Mouse (Mus musculus): ENCODE measurements around the gene Slc9a6. TPM values are rescaled to one million over a fixed set of nuclear protein-coding genes. Genes with fewer than 3 reads are reported as not detected.

The Slc9a6 gene
- total and polyA plus RNA-seq, 3 experiments: 5.2 to 7.6 (median 5.3) TPM

DNA sequence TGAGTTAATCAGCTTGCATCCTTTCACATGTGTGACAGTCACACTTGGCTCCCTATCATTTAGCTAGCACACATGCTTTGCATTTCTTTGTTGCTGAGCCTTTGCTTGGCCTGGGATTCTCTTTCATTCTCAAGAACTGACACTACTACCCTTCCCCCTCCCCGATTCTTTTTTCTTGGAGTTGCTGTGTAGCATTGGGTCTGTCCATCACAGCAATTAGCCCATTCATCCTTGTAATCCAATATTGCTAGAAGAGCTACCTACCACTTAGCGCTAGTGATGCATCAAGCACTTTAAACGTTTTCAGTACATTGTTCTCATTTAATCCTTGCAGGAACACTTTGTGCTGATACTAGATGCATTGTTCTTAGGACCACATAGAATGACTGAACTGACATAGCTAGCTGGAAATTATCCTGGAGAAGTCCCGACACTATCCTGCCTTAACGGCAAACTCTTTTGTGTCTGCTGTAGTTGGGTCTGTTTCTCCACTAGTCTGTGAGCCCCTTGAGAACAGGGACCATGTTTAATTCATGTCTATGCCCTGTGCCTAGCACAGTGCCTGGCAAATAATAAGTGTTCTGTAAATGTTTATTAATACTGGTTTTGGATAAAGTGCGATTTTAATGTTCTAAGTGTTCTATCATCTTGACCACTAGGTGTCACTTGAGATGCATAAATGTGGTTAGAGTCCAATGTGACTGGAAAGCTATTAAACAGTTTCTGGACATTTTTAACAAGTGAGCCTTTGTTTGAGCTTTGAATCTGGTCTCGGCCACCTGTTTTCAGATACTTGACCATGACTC, 40.2 kb downstream of the Slc9a6 start:
- H3K9me3 ChIP-seq (replicated peaks; ENCODE audit: low read length): no peaks in the 10 kb centered on the region
- in situ Hi-C loops (cut with MboI; ENCODE audit: low pct_ligation_motif_present, low pct_unique_long_range_greater_than_20kb, low sequenced_read_pairs): no loop called here
- H3K27me3 ChIP-seq (replicated peaks): no peaks in the 10 kb centered on the region
- H3K4me2 ChIP-seq (ENCODE audit: insufficient read depth, low read depth, poor library complexity, severe bottlenecking): no peak overlapping the region
- no peak overlapping the region for H3K27ac ChIP-seq (ENCODE audit: insufficient read depth, low read depth)
- TF ChIP-seq RAD21 (IDR thresholded peaks at IDR 0.05; ENCODE audit: low read depth, low read length) (peak; percentile 62), MXI1 (IDR thresholded peaks at IDR 0.05; ENCODE audit: low read depth, low read length) (no peak), CTCF (conservative IDR thresholded peaks at IDR 0.05 in 1 of 2, IDR thresholded peaks at IDR 0.05 in 1 of 2; ENCODE audit: low read depth in 2 of 2, low read length in 2 of 2) (peak in 1 of 2 experiments; percentile 60; a peak in 2 of 4 replicates), SMC3 (IDR thresholded peaks at IDR 0.05; ENCODE audit: low read depth, low read length) (peak; percentile 43)
- H3K4me3 ChIP-seq (replicated peaks in 1 of 3; ENCODE audit: low read depth in 2 of 3, low read length in 2 of 3, poor library complexity in 1 of 3): no peak overlapping the region
- peak; percentile 21 for DNase-seq (ENCODE audit: extremely low read depth)
- no peaks in the 10 kb centered on the region for H3K36me3 ChIP-seq (replicated peaks in 1 of 2; ENCODE audit: control insufficient read depth in 1 of 2, insufficient read depth in 1 of 2, low read length in 1 of 2)
- no peaks in the 10 kb centered on the region for H3K4me1 ChIP-seq (ENCODE audit: control insufficient read depth in 1 of 2, insufficient read depth in 2 of 2)
- H3K9ac ChIP-seq (ENCODE audit: insufficient read depth, low read depth): no peak overlapping the region
- dilution Hi-C loops (cut with MboI; ENCODE audit: extremely low pct_ligation_motif_present, extremely low pct_unique_long_range_greater_than_20kb, low sequenced_read_pairs): no loop called here
- H3K79me2 ChIP-seq (replicated peaks; ENCODE audit: control insufficient read depth, extremely low read depth, insufficient read depth, poor library complexity, severe bottlenecking): no peaks in the 10 kb centered on the region

DNA sequence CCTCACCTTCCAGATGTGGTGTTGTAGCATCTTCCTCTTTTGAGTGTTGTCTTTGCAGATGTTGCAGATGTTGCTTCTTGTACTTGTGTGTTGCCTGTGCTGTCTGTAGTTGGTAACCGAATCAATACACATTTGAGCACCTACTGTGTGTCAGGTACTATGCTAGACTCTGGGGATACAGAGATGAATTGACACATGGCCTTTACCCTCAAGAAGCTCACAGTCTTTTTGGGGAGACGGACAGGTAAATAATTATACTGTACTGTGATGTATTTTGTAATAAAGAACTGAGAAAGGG, 40.7 kb downstream of the Slc9a6 start:
- no peaks in the 10 kb centered on the region for H3K9me3 ChIP-seq (replicated peaks; ENCODE audit: low read length)
- H3K27ac ChIP-seq (ENCODE audit: insufficient read depth, low read depth): no peak overlapping the region
- TF ChIP-seq MYC (IDR thresholded peaks at IDR 0.05; ENCODE audit: low read depth, low read length) (no peak), KAT2A (IDR thresholded peaks at IDR 0.05; ENCODE audit: insufficient replicate concordance, low read length) (no peak), RCOR1 (conservative IDR thresholded peaks at IDR 0.05; ENCODE audit: low read depth, low read length) (no peak), JUND (conservative IDR thresholded peaks at IDR 0.05; ENCODE audit: low read depth, low read length) (no peak), USF1 (IDR thresholded peaks at IDR 0.05; ENCODE audit: low read depth, low read length) (no peak), MAZ (IDR thresholded peaks at IDR 0.05; ENCODE audit: low read depth, low read length) (no peak), ZC3H11A (IDR thresholded peaks at IDR 0.05; ENCODE audit: low read depth, low read length) (no peak), UBTF (IDR thresholded peaks at IDR 0.05; ENCODE audit: low read depth, low read length) (no peak), NRF1 (IDR thresholded peaks at IDR 0.05; ENCODE audit: low read depth, low read length) (no peak), MXI1 (IDR thresholded peaks at IDR 0.05; ENCODE audit: low read depth, low read length) (no peak), MAX (IDR thresholded peaks at IDR 0.05; ENCODE audit: low read length) (no peak), JUN (IDR thresholded peaks at IDR 0.05; ENCODE audit: insufficient read depth, low read depth, low read length) (no peak), PAX5 (IDR thresholded peaks at IDR 0.05; ENCODE audit: low read length) (no peak)
- dilution Hi-C loops (cut with MboI; ENCODE audit: extremely low pct_ligation_motif_present, extremely low pct_unique_long_range_greater_than_20kb, low sequenced_read_pairs) (no loop called here), in situ Hi-C loops (cut with MboI; ENCODE audit: low pct_ligation_motif_present, low pct_unique_long_range_greater_than_20kb, low sequenced_read_pairs) (no loop called here)
- no peaks in the 10 kb centered on the region for H3K79me2 ChIP-seq (replicated peaks; ENCODE audit: control insufficient read depth, extremely low read depth, insufficient read depth, poor library complexity, severe bottlenecking)
- H3K4me1 ChIP-seq (ENCODE audit: control insufficient read depth in 1 of 2, insufficient read depth in 2 of 2): no peaks in the 10 kb centered on the region
- no peak overlapping the region for H3K9ac ChIP-seq (ENCODE audit: insufficient read depth, low read depth)
- no peaks in the 10 kb centered on the region for H3K27me3 ChIP-seq (replicated peaks)
- H3K4me3 ChIP-seq (replicated peaks in 1 of 3; ENCODE audit: low read depth in 2 of 3, low read length in 2 of 3, poor library complexity in 1 of 3): no peak overlapping the region
- no peak for DNase-seq (ENCODE audit: extremely low read depth)
- H3K4me2 ChIP-seq (ENCODE audit: insufficient read depth, low read depth, poor library complexity, severe bottlenecking): no peak overlapping the region
- peaks cover 0 to 2% of the 10 kb centered on the region in 2 experiments for H3K36me3 ChIP-seq (replicated peaks in 1 of 2; ENCODE audit: control insufficient read depth in 1 of 2, insufficient read depth in 1 of 2, low read length in 1 of 2)
